ENCODE assay signal across 9 mouse cellular contexts in genomic region chr3:135688970-135689772, GRCm38 (mm10). TPM values are rescaled to one million over a fixed set of nuclear protein-coding genes. Genes with fewer than 3 reads are reported as not detected.
DNase-seq lines count a peak whose midpoint lies in the region; ATAC-seq lines count a peak whose summit lies in the region.
"Had no signal": no experiment of that assay in that cellular context is flagged by ENCODE, and none has a peak within 500 bp of the region (broad histone marks: within the 10 kb centered on the region; RNA-seq: fewer than 3 reads in every experiment).

No protein-coding gene starts in this region.

- no peaks in the 10 kb centered on the region for H3K27me3 ChIP-seq in heart, embryonic 10.5 days (ENCODE audit: insufficient read depth, poor library complexity, severe bottlenecking)
- H3K27me3 ChIP-seq in limb, embryonic 10.5 days (ENCODE audit: low read depth, poor library complexity, severe bottlenecking), result peaks cover 10% of the 10 kb centered on the region
- no peaks in the 10 kb centered on the region for H3K27me3 ChIP-seq in stomach, embryonic 15.5 days (replicated peaks)

- H3K9me3 ChIP-seq in heart, embryonic 10.5 days, result no peaks in the 10 kb centered on the region
- no peaks in the 10 kb centered on the region for H3K9me3 ChIP-seq in limb, embryonic 10.5 days (replicated peaks)
- H3K9me3 ChIP-seq in stomach, embryonic 15.5 days, result no peaks in the 10 kb centered on the region

- peaks cover 67% of the 10 kb centered on the region for H3K4me1 ChIP-seq in heart, embryonic 10.5 days
- H3K4me1 ChIP-seq in limb, embryonic 10.5 days, result peaks cover 42% of the 10 kb centered on the region
- H3K4me1 ChIP-seq in stomach, embryonic 15.5 days, result peaks cover 11% of the 10 kb centered on the region

- peak overlapping the region; percentile 85 for H3K4me2 ChIP-seq in stomach, embryonic 15.5 days

- intact Hi-C loops in heart, postnatal 36 days (cut with DNase I), result no loop called here

- no peaks in the 10 kb centered on the region for H3K36me3 ChIP-seq in heart, embryonic 10.5 days
- peaks cover 6% of the 10 kb centered on the region for H3K36me3 ChIP-seq in limb, embryonic 10.5 days
- no peaks in the 10 kb centered on the region for H3K36me3 ChIP-seq in stomach, embryonic 15.5 days

- H3K4me3 ChIP-seq in heart, embryonic 10.5 days, result peak overlapping the region; percentile 99
- H3K4me3 ChIP-seq in limb, embryonic 10.5 days, result 0 out of 2 replicates have a peak overlapping the region, but pooled peaks have one; percentile 85
- peak overlapping the region; percentile 83; the same call in 1 of the 2 replicates for H3K4me3 ChIP-seq in stomach, embryonic 15.5 days (replicated peaks)

- H3K9ac ChIP-seq in stomach, embryonic 15.5 days, result no peak overlapping the region

- DNase-seq in heart, embryonic 10.5 days (ENCODE audit: low spot score), result no peak
- no peak for DNase-seq in heart, postnatal 36 days
- DNase-seq in retina, postnatal 1 day, result peak; percentile 14
- no peak for DNase-seq in retina, embryonic 14.5 days (ENCODE audit: low spot score)
- DNase-seq in limb, embryonic 10.5 days (ENCODE audit: low spot score), result no peak
- no peak for DNase-seq in layer of hippocampus, postnatal 36 days
- no peak for DNase-seq in layer of hippocampus, postnatal 14 days (ENCODE audit: low spot score in 2 of 2)
- DNase-seq: cerebellum, adult 9-11 months had no signal

- WGBS in heart, embryonic 10.5 days, result 31% methylated on average over 11 of the region's 11 CpGs
- WGBS in limb, embryonic 10.5 days, result 43% methylated on average over 11 of the region's 11 CpGs
- 32% methylated on average over 11 of the region's 11 CpGs for WGBS in stomach, embryonic 15.5 days

- H3K27ac ChIP-seq in heart, embryonic 10.5 days, result peak overlapping the region; percentile 100
- H3K27ac ChIP-seq in limb, embryonic 10.5 days, result no peak overlapping the region
- H3K27ac ChIP-seq in stomach, embryonic 15.5 days, result peak overlapping the region; percentile 31

- no peak for ATAC-seq in stomach, embryonic 15.5 days (ENCODE audit: insufficient read depth, low FRiP score, low read depth)

RNA-seq across cellular contexts. Expression of gene Nfkb1, which starts 2.2 kb away (rescaled TPM):
- 13.2 and 16.0 TPM in 2 replicates for polyA plus RNA-seq in heart, embryonic 10.5 days (2016; fragmentation: Nextera tagmentation; extraction: Ambion mirVana)
- 10 to 100 TPM; 36.9 to 37.9 TPM for total RNA-seq in heart, postnatal 36 days (2021)
- polyA plus RNA-seq in limb, embryonic 10.5 days (2016; fragmentation: Nextera tagmentation; extraction: Ambion mirVana), result 10.7 and 12.0 TPM in 2 replicates
- polyA plus RNA-seq in stomach, embryonic 15.5 days (2015; fragmentation: Nextera tagmentation; extraction: Ambion mirVana), result 24.5 and 25.9 TPM in 2 replicates
- 10 to 100 TPM; 21.6 to 25.8 TPM for total RNA-seq in layer of hippocampus, postnatal 36 days (2021)
- 10 to 100 TPM; 23.0 to 23.2 TPM for total RNA-seq in layer of hippocampus, postnatal 14 days (2021)
